Mouse (Mus musculus): ENCODE measurements around the gene Fbxo7.

DNA sequence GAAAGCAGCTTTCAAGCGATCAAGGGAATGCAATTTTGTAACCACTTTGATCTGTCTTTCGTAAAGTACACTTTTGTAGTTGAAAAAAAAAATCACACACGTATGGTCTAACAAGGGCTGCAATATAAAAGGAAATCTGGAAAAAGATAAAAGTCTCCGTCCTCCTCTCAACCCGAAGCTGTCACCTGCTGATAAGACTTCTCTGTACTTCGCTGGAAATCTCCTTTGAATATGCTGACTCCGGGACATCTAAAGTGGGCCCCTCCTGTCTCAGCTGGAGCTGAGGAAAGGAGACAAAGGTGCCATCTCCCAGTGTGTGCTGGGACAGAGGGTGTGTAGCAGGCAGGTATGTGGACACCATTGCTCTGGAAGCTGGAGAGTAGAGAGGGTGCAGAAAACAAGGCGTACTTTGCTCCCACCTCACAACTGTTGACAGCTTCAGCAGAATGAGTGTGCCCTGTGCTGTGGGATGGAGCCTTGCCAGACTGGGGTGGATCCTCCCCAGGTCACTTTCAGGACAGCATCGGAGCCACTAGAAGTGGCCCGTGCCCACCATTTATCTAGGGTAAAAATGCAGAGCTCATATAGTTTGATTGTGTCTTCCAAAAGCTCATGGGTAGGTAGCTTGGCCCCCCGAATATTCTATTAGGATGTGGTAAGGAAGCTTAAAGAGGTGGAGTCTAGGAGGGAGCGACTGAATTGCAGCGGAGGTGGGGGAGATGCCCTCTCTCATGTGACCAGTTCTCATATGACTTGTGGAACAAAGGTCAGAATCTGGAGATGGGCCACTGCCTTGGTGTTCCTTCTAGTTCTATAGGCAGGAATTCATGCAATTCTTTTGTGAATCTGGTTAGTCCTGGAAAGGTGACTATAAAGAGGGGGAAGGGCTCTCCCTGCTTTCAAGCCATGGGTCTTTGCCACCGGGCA is 71.6 kb downstream of the Fbxo7 start:
- TF ChIP-seq EP300 (IDR thresholded peaks at IDR 0.05; ENCODE audit: low read depth) (no peak), CTCF (IDR thresholded peaks at IDR 0.05; ENCODE audit: low read depth) (no peak)
